ENCODE assay signal across 27 mouse cellular contexts in the genomic region with DNA sequence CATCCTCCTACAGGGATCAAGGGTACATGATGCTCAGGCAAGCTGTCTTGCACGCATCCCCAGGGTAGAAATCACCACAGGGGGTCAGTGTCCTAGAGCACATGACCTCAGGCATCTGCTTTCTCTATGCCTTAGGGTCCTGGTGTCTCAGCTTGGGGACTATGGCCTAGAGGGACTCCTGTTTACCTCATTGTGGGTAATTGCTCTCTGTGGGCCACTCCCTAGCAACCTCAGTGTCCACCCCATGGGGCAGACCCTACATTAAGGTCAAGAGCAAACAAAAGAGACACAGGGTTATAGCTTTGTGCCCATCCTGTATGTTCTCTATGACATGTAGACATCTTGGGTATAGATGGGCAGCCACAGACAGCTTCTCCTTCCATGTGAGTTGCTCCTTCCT. TPM values are rescaled to one million over a fixed set of nuclear protein-coding genes. Genes with fewer than 3 reads are reported as not detected.
"Had no signal": no experiment of that assay in that cellular context is flagged by ENCODE, and none has a peak within 500 bp of the region (broad histone marks: within the 10 kb centered on the region; RNA-seq: fewer than 3 reads in every experiment).

Gene Olfr525 (plus strand): TSS at position 301 of the 400 bp plus-strand sequence.

- H3K36me3 ChIP-seq: kidney, embryonic 15.5 days; limb, embryonic 10.5 days; limb, embryonic 13.5 days; liver, embryonic 12.5 days; liver, embryonic 15.5 days; lung, embryonic 15.5 days; midbrain, embryonic 10.5 days; midbrain, embryonic 13.5 days had no signal

- H3K9me3 ChIP-seq: kidney, embryonic 15.5 days; limb, embryonic 10.5 days; limb, embryonic 13.5 days; liver, embryonic 12.5 days; liver, embryonic 15.5 days; lung, embryonic 15.5 days; megakaryocyte, embryonic 14.5 days; midbrain, embryonic 10.5 days; midbrain, embryonic 13.5 days had no signal

- DNase-seq: kidney, adult 11 months; kidney, postnatal 10 days; liver; lung, adult 18-20 months; lung, postnatal 10 days; lung, postnatal 36 days had no signal

- H3K27ac ChIP-seq: kidney, embryonic 15.5 days; limb, embryonic 10.5 days; limb, embryonic 13.5 days; liver, embryonic 12.5 days; liver, embryonic 15.5 days; lung, embryonic 15.5 days; midbrain, embryonic 10.5 days; midbrain, embryonic 13.5 days had no signal

- H3K27me3 ChIP-seq: kidney, embryonic 15.5 days; limb, embryonic 13.5 days; liver, embryonic 12.5 days; liver, embryonic 15.5 days; lung, embryonic 15.5 days; megakaryocyte, embryonic 14.5 days; midbrain, embryonic 13.5 days had no signal

- H3K4me1 ChIP-seq: kidney, embryonic 15.5 days; limb, embryonic 10.5 days; limb, embryonic 13.5 days; liver, embryonic 12.5 days; liver, embryonic 15.5 days; lung, embryonic 15.5 days; megakaryocyte, embryonic 14.5 days; midbrain, embryonic 10.5 days; midbrain, embryonic 13.5 days had no signal

- H3K4me3 ChIP-seq: kidney, embryonic 15.5 days; limb, embryonic 10.5 days; limb, embryonic 13.5 days; liver, embryonic 12.5 days; liver, embryonic 15.5 days; lung, embryonic 15.5 days; megakaryocyte, embryonic 14.5 days; midbrain, embryonic 10.5 days; midbrain, embryonic 13.5 days; myocyte had no signal

RNA-seq across cellular contexts. Expression of gene Olfr525, which starts in this region (rescaled TPM):
- total RNA-seq: layer of hippocampus, postnatal 25 days; left cerebral cortex, adult 18-20 months; left cerebral cortex, postnatal 25 days; monocyte, adult 5-6 weeks had no signal
- polyA plus RNA-seq: kidney, embryonic 15.5 days; limb, embryonic 10.5 days; limb, embryonic 13.5 days; liver, embryonic 12.5 days; liver, embryonic 15.5 days; lung, embryonic 15.5 days; midbrain, embryonic 10.5 days; midbrain, embryonic 13.5 days; midbrain, embryonic 16.5 days; myocyte; neural tube, embryonic 11.5 days; neural tube, embryonic 14.5 days; small intestine, adult 2 months; spleen, adult 2 months; stomach, embryonic 16.5 days; testis, adult 2 months had no signal
